In the genomic region with DNA sequence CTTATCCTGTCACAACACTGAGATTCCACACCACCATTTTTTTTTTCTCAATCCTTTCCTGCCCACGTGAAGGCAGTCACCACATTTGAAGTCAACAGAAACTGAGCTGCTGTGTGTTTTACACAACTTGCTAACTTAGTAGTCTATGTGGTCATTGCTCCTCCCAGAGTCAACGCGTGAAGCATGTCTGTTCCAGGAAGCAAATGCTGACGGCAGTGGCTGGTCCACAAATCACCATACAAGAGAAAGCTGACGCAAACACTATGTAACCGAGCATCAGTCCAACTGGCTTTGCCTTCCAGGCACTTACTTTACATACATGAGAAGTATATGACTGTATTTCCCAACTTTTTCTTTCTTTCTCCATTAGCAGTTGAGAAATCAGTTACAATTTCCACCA, we compare ENCODE assay signal across 16 mouse cellular contexts.
"Had no signal": no experiment of that assay in that cellular context is flagged by ENCODE, and none has a peak within 500 bp of the region (broad histone marks: within the 10 kb centered on the region; RNA-seq: fewer than 3 reads in every experiment).

No protein-coding gene starts in this region.

- H3K9me3 ChIP-seq: limb, embryonic 12.5 days; lung, embryonic 15.5 days; midbrain, embryonic 13.5 days; neural tube, embryonic 15.5 days had no signal

- H3K36me3 ChIP-seq: limb, embryonic 12.5 days; lung, embryonic 15.5 days; midbrain, embryonic 13.5 days; neural tube, embryonic 15.5 days had no signal

- H3K9ac ChIP-seq: limb, embryonic 12.5 days; liver, embryonic 14.5 days; lung, embryonic 15.5 days; midbrain, embryonic 13.5 days; neural tube, embryonic 15.5 days had no signal

- H3K27ac ChIP-seq: kidney, postnatal 0 days; limb, embryonic 12.5 days; liver, embryonic 14.5 days; lung, embryonic 15.5 days; midbrain, embryonic 13.5 days; neural tube, embryonic 15.5 days had no signal

- H3K4me2 ChIP-seq: limb, embryonic 12.5 days; lung, embryonic 15.5 days; midbrain, embryonic 13.5 days; neural tube, embryonic 15.5 days had no signal

- H3K4me1 ChIP-seq: limb, embryonic 12.5 days; lung, embryonic 15.5 days; midbrain, embryonic 13.5 days; neural tube, embryonic 15.5 days had no signal

- H3K4me3 ChIP-seq: limb, embryonic 12.5 days; lung, embryonic 15.5 days; midbrain, embryonic 13.5 days; neural tube, embryonic 15.5 days had no signal

- H3K27me3 ChIP-seq: limb, embryonic 12.5 days; lung, embryonic 15.5 days; midbrain, embryonic 13.5 days; neural tube, embryonic 15.5 days had no signal

- DNase-seq: kidney, adult 11 months; kidney, adult 9 months; kidney, postnatal 36 days; layer of hippocampus, adult 9-11 months; layer of hippocampus, postnatal 36 days; liver; right cerebral cortex, adult 18-20 months; right cerebral cortex, postnatal 25 days; thymus, adult 18-20 months; thymus, postnatal 25 days had no signal

- ATAC-seq: midbrain, embryonic 13.5 days had no signal
